Mouse (Mus musculus): ENCODE results near the gene Wdr24.

GRCm38 (mm10) chr17:25841117-25841880, 17.9 kb downstream of the Wdr24 start, which contains the start of gene Gm20683:
- TF ChIP-seq TAL1 (IDR thresholded peaks at IDR 0.05; ENCODE audit: low read length): no peak
- TF ChIP-seq GATA1 (IDR thresholded peaks at IDR 0.05; ENCODE audit: low read length): no peak
